Mouse (Mus musculus) stomach, postnatal 0 days (tissue): ENCODE measurements around the gene Cryab.

Experiments used
- CTCF ChIP-seq: IDR thresholded peaks from 2 replicates; pipeline ENCODE4 v1.5.1; 2016; ENCODE audit warnings: antibody characterized with exemption, low read depth, mild to moderate bottlenecking, moderate library complexity
- EP300 ChIP-seq: optimal IDR thresholded peaks from 2 replicates; pipeline ENCODE3; 2016; ENCODE audit warnings: antibody characterized with exemption

DNA sequence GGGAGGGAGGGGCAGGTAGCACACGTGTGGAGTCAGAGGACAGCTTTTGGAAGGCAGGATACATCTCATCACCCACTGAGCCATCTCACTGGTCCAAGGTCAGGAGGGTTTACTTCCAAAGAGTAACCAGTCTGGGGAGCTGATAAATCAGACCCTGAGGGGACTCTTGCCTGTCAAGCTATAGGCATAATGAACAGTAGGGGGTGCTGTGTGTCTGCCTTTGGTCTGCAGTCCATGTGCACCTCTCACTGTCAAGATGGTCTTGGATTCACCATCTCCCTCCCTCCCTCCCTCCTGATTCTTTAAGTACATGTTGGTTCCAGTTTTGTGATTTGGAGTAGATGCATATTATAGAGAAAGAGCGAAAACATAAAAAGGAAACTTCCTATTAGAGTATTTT is 49.9 kb downstream of the Cryab start:
- TF ChIP-seq EP300 (no peak), CTCF (peak; percentile 81)
